Mouse (Mus musculus): ENCODE results near the gene Cyp2b19. TPM values are rescaled to one million over a fixed set of nuclear protein-coding genes. Genes with fewer than 3 reads are reported as not detected.
"Not testable (repeated sequence)": the region's sequence is repeated elsewhere in the genome, so short reads cannot be mapped to it uniquely, and the experiment has no call there.

Cyp2b19 gene
- total RNA-seq (2021), result not detected

DNA sequence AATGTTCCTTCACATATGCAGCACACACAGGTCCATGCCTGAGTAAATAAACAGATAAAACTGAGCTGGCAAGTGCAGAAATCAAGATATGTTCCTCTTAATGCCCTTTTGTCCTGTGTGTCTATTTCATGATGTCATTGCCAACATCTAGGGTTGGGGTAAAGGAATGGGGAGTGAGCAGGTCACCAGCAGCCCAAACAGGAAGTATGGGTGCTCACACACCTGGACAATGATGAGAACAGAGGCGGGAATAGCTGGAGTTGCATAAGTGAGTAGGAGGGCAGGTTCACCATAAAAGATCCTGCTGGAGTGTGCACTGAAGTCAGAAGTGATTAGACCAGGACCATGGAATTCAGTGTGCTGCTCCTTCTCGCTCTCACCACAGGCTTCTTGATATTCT is at the start of gene Cyp2b19:
Gene Cyp2b19 (plus strand): TSS at position 301 of the 400 bp plus-strand sequence.
- intact Hi-C loops (cut with DNase I), result loop anchor here (5.0 kb wide), 1 partner anchor 365 kb away; no protein-coding TSS in a partner anchor
- no peak for DNase-seq

DNA sequence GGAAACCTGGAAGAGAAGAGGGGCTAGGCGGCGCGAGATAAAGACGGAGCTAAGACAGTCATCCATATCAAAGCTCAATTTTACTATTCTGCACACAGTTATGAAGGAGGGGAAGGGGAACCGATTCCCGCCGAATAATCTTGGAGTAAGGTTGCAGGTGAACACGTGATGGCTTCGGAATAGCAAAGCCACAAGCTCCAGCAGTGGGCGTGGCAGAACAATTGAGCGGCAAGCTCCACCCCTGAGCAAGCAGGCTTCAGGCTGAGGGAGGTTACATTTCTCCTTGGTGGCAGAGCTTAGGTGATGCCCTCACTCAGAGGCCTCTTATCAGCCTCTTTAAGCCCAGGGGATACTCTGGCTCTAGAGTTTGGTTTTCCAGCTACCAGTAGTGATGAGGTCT is 45.9 kb upstream of the Cyp2b19 start:
- no peak for DNase-seq
- intact Hi-C loops (cut with DNase I), result no loop called here

DNA sequence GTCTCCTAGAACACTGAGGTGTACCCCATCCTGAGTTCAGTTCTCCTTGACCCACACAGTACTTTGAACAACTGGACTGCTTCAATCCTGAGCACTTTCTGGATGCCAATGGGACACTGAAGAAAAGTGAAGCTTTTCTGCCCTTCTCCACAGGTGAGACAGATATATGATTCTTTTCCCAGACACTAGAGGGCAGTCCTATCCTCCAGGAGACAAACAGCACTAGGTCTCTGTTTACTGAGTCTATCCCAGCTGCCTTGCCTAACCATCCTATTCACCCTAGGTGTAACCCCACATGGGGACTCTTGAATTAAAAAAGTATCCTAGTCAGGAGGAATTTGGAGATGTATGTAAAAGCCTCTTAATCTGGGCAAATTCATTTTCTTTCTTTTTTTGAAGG is 18.0 kb upstream of the Cyp2b19 start:
- no peak for DNase-seq
- intact Hi-C loops (cut with DNase I), result no loop called here

DNA sequence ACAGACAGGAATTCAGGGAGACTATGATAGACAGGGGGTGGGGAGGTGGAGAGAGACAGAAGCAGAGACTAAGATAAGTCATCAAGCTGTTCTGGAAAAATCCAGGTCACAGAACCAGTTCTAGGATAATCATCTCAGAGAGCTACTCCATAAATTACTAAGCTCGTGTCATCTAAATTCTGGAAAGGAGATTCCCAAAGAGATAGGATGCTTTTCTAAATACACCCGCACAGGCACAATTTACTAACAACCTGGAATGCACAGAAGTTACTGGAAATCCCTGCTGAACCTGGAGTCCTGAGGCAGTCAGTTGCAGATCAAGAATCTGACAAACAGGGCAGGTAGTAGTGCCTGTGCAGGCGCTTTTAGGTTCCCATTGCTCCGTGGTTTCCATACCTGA is 13.0 kb upstream of the Cyp2b19 start:
- DNase-seq, result no peak
- intact Hi-C loops (cut with DNase I), result no loop called here

DNA sequence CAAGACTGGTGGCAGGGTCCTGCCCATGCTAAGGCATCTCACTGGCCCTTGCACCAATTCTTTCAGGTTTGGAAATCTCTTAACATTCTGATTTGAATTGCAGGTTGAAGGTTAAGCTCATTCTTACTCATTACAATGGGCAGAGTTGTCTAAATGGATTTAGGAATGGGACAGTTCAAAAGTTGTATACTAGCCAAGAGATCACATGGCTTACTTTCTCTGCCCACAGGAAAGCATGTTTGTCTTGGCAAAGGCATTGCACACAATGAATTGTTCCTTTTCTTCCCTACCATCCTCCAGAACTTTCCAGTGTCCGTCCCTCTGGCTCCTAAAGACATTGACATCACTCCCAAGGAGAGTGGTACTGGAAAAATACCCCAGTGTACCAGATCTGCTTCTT is 11.5 kb upstream of the Cyp2b19 start:
- no peak for DNase-seq
- intact Hi-C loops (cut with DNase I), result no loop called here

DNA sequence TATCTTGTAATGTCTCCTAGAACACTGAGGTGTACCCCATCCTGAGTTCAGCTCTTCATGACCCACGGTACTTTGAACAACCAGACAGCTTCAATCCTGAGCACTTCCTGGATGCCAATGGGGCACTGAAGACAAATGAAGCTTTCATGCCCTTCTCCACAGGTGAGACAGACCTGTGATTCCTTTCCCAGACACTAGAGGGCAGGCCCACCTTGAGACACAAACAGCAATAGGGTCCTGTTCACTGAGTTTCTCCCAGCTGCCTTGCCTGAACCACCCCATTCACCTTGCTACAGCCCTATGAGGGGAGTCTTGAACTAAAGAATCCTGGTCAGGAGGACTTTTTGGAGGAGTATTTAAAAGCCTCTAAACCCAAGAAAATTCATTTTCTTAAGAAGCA is 10.1 kb downstream of the Cyp2b19 start:
- DNase-seq, result peak; percentile 7 to 9
- intact Hi-C loops (cut with DNase I), result no loop called here

DNA sequence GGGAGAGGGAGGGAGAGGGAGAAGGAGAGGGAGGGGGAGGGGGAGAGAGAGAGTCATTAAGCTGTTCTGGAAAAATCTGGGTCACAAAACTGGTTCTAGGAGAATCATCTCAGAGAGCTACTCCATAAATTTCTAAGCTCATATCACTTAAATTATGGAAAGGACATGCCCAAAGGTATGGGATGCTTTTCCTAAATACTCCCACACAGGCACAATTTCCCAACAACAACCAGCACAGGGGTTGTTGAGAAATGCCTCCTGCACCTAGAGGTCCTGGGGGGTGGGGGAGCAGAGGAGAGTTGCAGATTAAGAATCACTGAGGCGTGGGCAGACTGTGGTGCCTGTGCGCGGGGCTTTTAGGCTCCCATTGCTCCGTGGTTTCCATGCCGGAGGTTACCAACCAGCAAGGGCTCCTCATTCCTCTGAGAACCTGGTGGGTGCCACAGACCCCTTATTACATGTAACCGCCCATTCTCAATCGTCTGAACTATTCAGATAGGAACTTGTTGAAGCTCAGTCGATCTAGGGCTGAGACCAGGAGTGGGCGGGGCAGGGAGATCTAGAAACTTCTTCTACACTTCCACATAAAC is 13.0 kb downstream of the Cyp2b19 start:
- DNase-seq, result no peak
- intact Hi-C loops (cut with DNase I), result loop anchor here (10.0 kb wide), 1 partner anchor 515 kb away; no protein-coding TSS in a partner anchor

DNA sequence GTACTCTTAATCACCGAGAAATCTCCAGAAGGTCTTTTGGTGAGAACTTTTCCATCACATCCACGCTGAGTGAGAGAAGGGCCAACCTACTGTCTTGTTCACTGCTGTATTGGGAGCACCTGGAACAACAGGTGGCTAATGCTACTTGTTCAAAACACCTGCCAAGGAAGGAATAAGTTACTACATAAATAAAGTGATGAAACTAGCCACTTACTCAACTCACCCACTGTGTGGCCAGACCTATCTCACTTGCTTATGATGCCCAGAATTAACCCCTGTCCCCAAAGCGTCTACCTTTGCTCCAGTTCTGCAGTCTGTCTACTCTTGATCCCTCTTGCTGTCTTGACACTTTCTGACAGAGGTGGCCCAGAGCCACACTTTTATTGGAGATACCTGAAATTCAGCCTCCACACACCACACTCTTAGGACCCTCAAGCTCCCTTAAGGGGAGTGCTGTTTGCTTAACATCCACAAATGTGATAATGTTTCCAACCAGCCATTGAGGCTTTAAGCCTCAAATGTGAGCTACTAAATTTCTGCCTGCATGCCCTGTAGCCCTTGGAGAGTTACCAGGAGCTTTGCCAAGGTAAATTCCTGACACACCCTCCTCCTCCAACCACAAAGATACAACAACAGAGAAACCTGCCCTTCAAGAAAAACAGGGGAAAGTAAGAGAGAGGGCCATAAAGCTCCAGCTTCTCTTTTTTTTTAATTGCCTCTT is 16.1 kb downstream of the Cyp2b19 start:
- no peak for DNase-seq
- intact Hi-C loops (cut with DNase I), result loop anchor here (10.0 kb wide), 1 partner anchor 512 kb away; no protein-coding TSS in a partner anchor

DNA sequence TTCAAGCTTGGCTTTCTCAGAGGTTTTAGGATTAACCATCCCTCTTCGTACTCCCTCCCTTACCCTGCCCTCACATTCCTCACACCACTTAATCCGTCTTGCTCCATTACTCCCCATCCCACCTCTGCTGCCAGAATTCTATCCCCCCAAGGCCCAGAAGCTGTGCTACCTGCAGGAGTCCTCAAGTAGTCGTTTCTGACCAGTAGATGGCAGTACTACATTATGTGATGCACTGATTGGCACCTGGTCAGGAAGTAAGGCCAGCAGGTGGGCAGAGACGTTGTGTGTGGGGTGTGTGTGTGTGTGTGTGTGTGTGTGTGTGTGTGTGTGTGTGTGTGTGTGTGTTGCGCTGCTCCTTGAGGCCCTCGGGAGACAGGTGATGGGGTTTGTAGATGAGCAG is 18.9 kb downstream of the Cyp2b19 start:
- DNase-seq, result no peak
- intact Hi-C loops (cut with DNase I), result loop anchor here (10.0 kb wide), 1 partner anchor 509 kb away; no protein-coding TSS in a partner anchor

DNA sequence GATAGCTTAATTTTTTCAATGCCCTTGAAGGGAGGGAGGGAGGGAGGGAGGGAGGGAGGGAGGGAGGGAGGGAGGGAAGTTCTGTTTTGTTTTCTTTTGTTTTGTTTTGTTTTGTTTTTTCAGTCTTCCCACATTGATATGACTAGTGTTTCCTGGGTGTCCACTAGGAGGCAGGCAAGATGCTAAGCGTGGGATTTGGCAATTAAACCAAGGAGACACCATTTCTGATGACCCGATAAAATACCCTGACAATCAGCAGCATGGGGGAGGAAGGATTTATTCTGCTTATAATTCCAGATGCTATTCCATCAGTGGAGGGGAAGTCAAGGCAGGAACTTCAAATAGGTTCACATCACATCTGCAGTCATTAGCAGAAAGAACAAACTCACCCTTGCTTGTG is 20.9 kb downstream of the Cyp2b19 start:
- DNase-seq, result no peak
- intact Hi-C loops (cut with DNase I), result loop anchor here (10.0 kb wide), 1 partner anchor 507 kb away; no protein-coding TSS in a partner anchor

DNA sequence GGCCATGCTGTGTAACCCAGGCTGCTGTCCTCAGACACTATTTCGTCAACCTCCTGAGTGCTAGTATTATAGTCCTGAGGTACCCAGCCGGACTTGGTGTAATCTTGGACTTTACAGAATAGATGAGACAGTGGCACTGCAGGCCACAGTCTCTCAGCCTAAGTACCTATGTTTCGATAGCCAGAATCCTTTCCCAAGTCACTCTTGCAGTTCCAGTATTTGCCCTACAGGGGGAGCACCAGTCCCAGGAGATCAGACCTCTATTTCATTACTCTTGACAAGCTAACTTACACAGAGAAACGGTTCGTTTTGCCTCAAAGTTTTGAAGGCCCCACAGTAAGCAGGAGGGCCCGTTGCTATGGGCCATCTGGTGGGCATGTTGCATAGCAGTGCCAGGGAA is 21.5 kb downstream of the Cyp2b19 start:
- peak; percentile 15 to 26 for DNase-seq
- intact Hi-C loops (cut with DNase I), result loop anchor here (10.0 kb wide), 1 partner anchor 506 kb away; no protein-coding TSS in a partner anchor

DNA sequence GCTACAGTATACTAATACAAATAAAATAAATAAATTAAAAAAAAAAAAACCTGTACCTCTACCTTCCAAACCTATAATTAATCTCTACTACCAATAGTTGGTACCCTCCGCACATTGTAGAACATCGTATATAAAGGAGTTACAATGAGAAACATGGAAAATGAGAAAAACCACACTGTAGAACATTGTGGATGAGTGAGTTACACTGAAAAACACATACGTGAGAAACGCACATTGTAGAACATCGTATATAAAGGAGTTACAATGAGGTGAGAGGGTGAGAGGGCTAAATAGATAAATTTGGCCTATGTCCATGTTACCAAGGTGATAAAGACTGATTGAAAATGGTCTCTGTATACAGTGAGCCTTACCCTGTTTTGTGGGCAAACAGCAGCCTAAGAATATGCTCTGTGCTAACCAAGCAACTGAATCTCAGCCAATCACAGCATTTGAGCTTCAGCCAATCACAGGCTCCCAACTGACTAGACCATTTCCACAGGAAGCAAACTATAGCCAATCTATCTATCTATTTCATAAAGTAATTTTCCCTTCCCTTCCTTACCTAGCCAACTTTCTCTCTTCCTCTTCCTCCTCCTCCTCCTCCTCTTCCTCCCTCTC is 23.0 kb downstream of the Cyp2b19 start:
- intact Hi-C loops (cut with DNase I), result loop anchor here (10.0 kb wide), 1 partner anchor 505 kb away; no protein-coding TSS in a partner anchor
- DNase-seq, result no peak

DNA sequence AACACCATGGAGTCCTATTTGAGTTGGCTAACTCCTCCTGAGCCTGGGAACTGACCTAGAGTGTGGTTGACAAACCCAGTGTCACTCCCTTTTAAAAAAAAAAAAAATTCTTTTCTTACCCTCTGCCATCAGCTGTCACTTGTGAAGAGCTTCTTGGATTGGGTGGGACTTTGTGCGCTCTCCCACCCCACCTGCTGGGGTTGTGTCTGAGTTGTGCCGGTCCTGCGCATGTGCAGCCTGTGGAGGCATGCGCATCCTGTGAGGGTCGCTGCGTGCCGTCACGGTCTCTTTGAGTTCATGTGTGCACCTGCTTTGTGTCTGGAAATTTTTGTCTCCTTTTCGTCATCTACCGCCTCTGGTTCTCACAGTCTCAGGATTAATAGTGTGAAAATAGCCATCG is 23.6 kb downstream of the Cyp2b19 start:
- DNase-seq, result no peak
- intact Hi-C loops (cut with DNase I), result no loop called here

DNA sequence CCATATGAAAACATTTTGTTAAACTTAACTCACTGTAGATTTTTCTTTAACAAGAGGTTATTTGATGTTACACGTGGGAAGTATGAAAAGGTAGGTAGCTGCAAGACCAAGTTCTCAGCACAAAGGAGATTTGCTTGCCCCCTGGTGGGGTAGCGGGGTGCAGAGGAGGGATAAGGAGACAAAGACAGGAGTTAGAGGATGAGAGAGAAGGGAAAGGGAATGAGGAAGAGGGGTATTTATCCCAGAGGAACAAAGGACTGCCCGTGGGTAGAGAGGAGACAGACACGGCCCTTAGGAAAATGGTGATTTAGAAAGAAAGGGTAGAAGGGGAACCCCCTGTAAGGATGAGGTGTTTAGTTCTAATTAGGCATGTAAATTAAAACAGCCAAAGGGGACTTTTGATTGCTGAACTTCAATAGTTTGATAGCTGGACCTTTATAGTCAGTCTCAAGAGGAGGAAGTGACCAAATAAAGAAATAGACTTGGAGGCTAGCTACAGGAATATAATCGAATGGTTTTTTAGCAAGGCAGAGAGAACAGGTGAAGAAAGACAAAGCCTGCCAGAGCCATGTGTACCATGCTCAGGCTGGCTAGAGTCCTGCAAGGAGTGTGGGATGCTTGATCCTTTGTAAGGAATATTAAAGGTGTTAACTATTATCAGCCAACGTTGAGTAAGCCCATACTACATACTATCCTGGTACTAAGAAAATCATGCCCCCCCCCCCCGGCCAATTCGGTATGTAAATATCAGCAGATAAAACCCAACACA is 24.2 kb downstream of the Cyp2b19 start:
- no peak for DNase-seq
- intact Hi-C loops (cut with DNase I), result no loop called here

DNA sequence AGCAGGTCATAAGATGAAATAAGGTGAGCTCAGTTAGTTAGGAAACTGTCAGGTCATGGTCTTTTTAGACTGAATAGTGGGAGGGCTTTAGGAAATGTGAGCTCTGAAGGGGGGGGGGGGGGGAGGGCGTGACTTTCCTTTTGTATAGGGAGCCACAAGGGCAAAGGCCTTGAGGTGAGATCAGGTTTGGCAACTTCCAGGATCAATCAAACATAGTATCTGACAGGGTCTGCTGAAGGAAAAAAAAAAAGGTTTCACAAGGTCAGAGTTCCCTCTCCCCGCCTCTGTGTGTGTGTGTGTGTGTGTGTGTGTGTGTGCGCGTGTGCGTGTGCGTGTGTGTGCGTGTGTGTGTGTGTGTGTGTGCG is 24.8 kb downstream of the Cyp2b19 start:
- intact Hi-C loops (cut with DNase I), result no loop called here
- DNase-seq, result no peak

DNA sequence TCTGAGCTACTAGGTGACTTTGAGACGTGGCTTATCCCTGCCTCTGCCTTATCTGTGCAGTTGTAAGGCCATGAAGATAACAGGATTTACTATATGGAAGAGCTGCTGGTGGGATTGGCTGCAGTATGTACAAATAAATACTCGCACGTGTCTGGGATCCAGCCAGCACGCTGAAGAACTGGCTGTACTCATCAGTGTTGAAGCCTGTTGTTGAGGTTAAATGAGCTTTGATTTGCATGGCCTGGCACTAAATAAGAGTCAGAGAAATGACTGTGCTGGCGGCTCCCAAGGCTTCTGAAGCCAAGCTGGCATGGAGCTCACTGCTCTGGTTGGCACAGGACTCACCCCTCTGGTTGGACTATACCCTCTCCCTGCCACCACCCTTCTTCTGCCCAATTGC is 26.2 kb downstream of the Cyp2b19 start:
- DNase-seq, result peak; percentile 4 to 6
- intact Hi-C loops (cut with DNase I), result no loop called here

DNA sequence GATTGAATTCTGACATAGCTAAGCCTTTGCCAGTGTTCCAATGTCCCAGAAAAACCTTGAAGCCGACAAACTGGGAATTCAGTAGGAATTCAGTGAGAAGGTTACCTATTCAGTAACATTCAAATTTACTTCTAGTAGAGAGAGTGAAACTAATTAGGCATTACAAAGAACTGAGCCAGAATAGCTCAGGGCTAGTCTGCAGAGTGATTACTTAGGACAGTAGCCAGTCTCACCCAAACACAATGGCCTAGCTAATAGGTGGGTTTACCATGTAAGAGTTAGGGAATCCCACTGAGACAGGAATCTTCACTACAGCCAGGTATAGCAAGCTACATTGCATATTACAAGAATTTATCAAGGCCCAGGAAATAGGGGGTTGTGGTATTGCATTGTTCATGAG is 29.1 kb downstream of the Cyp2b19 start:
- intact Hi-C loops (cut with DNase I); DNase-seq: not testable (repeated sequence)

DNA sequence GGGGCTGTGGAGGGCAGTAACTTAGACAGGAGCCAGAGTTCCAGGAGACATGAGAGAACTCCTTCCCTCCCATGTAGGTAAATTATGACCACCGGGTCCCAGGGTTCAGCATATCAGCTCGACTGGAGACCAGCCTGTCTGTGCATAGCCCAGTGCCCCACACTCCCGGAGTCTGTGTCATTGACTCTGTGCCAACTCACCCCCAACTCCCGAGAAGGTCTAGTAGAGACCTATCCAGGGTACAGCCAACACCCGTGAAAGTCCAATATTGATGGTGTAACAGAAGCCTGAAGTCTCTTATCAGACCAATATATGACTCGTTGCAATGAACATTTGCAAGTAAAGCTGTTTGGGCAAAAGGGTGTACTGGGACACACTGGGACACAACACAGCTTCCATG is 33.0 kb downstream of the Cyp2b19 start:
- no peak for DNase-seq
- intact Hi-C loops (cut with DNase I), result no loop called here

DNA sequence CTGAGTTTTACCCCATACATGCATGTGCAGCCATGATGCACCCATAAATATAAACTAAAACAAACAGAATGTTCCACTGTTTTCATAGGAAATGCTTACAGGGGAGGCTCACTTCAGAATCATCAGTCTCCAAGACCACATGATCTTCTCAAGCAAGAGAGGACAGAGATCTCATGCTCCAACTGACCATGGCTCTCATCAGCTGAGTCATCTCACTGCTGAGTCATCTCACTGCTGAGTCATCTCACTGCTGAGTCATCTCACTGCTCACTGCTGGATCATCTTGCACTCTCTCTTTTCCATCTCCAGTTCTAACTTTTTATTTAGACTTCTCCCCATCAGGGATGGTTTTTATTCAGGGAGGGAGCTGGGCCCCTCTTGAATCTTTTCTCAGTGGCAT is 43.2 kb downstream of the Cyp2b19 start:
- intact Hi-C loops (cut with DNase I), result no loop called here
- DNase-seq, result no peak

DNA sequence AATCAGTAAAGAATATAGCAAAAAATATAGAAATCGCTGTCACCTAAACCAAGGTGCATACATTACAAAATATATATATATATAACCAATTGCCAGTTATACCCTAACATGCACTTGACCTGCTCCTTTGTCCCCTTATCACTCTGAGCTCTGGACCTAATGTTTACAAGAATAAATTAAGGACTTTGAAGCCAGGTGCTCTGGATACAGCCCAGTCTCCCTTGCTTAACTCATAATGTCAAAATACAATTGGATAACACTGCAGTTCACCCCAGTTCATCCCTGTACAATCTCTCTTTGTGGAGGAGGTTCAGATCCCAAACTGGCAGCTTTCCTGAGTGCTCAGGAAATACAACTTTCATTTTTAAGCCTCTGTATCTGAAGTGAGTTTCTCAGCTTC is 44.1 kb downstream of the Cyp2b19 start:
- DNase-seq, result no peak
- intact Hi-C loops (cut with DNase I), result no loop called here

DNA sequence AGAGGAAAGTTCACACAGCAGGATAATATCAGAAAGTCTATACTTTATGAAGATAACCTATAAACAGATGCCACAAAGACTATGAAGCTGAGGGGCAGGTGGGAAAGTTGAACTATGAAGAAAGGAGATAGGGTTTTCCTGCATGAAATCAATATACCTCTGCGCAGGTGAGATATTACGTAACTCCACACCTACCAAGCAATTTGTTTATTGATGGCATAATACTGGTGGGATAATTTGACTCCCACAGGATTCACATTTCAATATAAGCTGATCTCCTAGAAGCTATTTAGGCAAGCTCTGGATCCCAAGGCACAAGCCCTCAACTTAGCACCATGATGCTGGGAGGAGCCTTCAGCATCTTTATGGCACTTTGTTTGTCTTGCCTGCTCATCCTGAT is 51.6 kb downstream of the Cyp2b19 start, which contains the start of gene Cyp2g1:
Gene Cyp2g1 (plus strand): TSS at position 301 of the 400 bp plus-strand sequence.
- DNase-seq, result no peak
- intact Hi-C loops (cut with DNase I), result no loop called here

Data from heart, postnatal 10 days (tissue).